Mouse (Mus musculus): ENCODE results near the gene Proser3. TPM values are rescaled to one million over a fixed set of nuclear protein-coding genes. Genes with fewer than 3 reads are reported as not detected.

Proser3 gene
- polyA plus RNA-seq (2015; fragmentation: Nextera tagmentation; extraction: Ambion mirVana), result 11.3 and 12.1 TPM in 2 replicates

GRCm38 (mm10) chr7:30552102-30553020, at the start of gene Proser3, which contains the start of gene Hspb6:
Proser3 (minus strand) TSS chr7:30552299.
Hspb6 (plus strand) TSS chr7:30552178.
- Histone ChIP-seq H3K9ac (peak within 1 kb of the TSS; percentile 69), H3K4me1 (peaks cover 17% of the 10 kb centered on the region), H3K36me3 (peaks cover 36% of the 10 kb centered on the region), H3K27ac (peak within 1 kb of the TSS; percentile 99), H3K4me3 (peak within 1 kb of the TSS; percentile 79), H3K4me2 (peak within 1 kb of the TSS; percentile 96), H3K27me3 (no peaks in the 10 kb centered on the region), H3K9me3 (no peaks in the 10 kb centered on the region)
- ATAC-seq (ENCODE audit: insufficient number of reproducible peaks, low FRiP score, low TSS enrichment, low read depth), result peak; percentile 94
- under 1% methylated on average over 44 of the region's 44 CpGs for WGBS

GRCm38 (mm10) chr7:30600651-30601050, 48.6 kb upstream of the Proser3 start:
- H3K9me3 ChIP-seq, result no peaks in the 10 kb centered on the region
- no peak overlapping the region for H3K4me3 ChIP-seq
- no peak for ATAC-seq (ENCODE audit: insufficient number of reproducible peaks, low FRiP score, low TSS enrichment, low read depth)
- no peaks in the 10 kb centered on the region for H3K27me3 ChIP-seq
- H3K4me2 ChIP-seq, result no peak overlapping the region
- H3K4me1 ChIP-seq, result no peaks in the 10 kb centered on the region
- H3K9ac ChIP-seq, result no peak overlapping the region
- WGBS, result 60% methylated on average over 7 of the region's 7 CpGs
- H3K36me3 ChIP-seq, result no peaks in the 10 kb centered on the region
- peak overlapping the region; percentile 27; the same call in 1 of the 2 replicates for H3K27ac ChIP-seq

- WGBS, result 2% methylated on average over 16 of the region's 16 CpGs
- Histone ChIP-seq H3K36me3 (no peaks in the 10 kb centered on the region), H3K9me3 (no peaks in the 10 kb centered on the region), H3K4me1 (no peaks in the 10 kb centered on the region), H3K9ac (no peak overlapping the region), H3K4me3 (no peak overlapping the region), H3K27ac (peak overlapping the region; percentile 27; the same call in 1 of the 2 replicates), H3K27me3 (0 out of 2 replicates have a peak, but pooled peaks cover 1% of the 10 kb centered on the region), H3K4me2 (no peak overlapping the region)
- peak; percentile 54; the same call in 1 of the 2 replicates for ATAC-seq (ENCODE audit: insufficient number of reproducible peaks, low FRiP score, low TSS enrichment, low read depth)
Observed at GRCm38 (mm10) chr7:30599933-30600353, 47.8 kb upstream of the Proser3 start.

GRCm38 (mm10) chr7:30598786-30599185, 46.7 kb upstream of the Proser3 start, which contains the start of gene Zbtb32:
Zbtb32 (minus strand) TSS chr7:30598909.
- H3K4me3 ChIP-seq, result no peak within 1 kb of the TSS
- no peaks in the 10 kb centered on the region for H3K36me3 ChIP-seq
- H3K9me3 ChIP-seq, result no peaks in the 10 kb centered on the region
- H3K9ac ChIP-seq, result no peak within 1 kb of the TSS
- ATAC-seq (ENCODE audit: insufficient number of reproducible peaks, low FRiP score, low TSS enrichment, low read depth), result no peak
- H3K4me1 ChIP-seq, result no peaks in the 10 kb centered on the region
- H3K4me2 ChIP-seq, result no peak within 1 kb of the TSS
- H3K27ac ChIP-seq, result no peak within 1 kb of the TSS
- 0 out of 2 replicates have a peak, but pooled peaks cover 7% of the 10 kb centered on the region for H3K27me3 ChIP-seq
- WGBS, result 89% methylated on average over 12 of the region's 12 CpGs

- Histone ChIP-seq H3K27ac (no peak overlapping the region), H3K4me1 (no peaks in the 10 kb centered on the region)
Observed at GRCm38 (mm10) chr7:30596811-30597210, 44.7 kb upstream of the Proser3 start.

GRCm38 (mm10) chr7:30596093-30596492, 44.0 kb upstream of the Proser3 start:
- Histone ChIP-seq H3K4me3 (no peak overlapping the region), H3K4me1 (no peaks in the 10 kb centered on the region), H3K4me2 (no peak overlapping the region), H3K9me3 (no peaks in the 10 kb centered on the region), H3K27ac (no peak overlapping the region), H3K9ac (no peak overlapping the region), H3K36me3 (no peaks in the 10 kb centered on the region), H3K27me3 (0 out of 2 replicates have a peak, but pooled peaks cover 7% of the 10 kb centered on the region)
- ATAC-seq (ENCODE audit: insufficient number of reproducible peaks, low FRiP score, low TSS enrichment, low read depth), result no peak
- WGBS, result 72% methylated on average over 5 of the region's 5 CpGs

More at GRCm38 (mm10) chr7:30596811-30597210, 44.7 kb upstream of the Proser3 start:
- Histone ChIP-seq H3K27me3 (0 out of 2 replicates have a peak, but pooled peaks cover 7% of the 10 kb centered on the region), H3K4me3 (no peak overlapping the region), H3K4me2 (no peak overlapping the region), H3K9me3 (no peaks in the 10 kb centered on the region), H3K36me3 (no peaks in the 10 kb centered on the region), H3K9ac (no peak overlapping the region)
- ATAC-seq (ENCODE audit: insufficient number of reproducible peaks, low FRiP score, low TSS enrichment, low read depth), result no peak
- WGBS, result 62% methylated on average over 5 of the region's 5 CpGs

- ATAC-seq (ENCODE audit: insufficient number of reproducible peaks, low FRiP score, low TSS enrichment, low read depth), result no peak
- Histone ChIP-seq H3K4me2 (no peak overlapping the region), H3K4me1 (peaks cover 10% of the 10 kb centered on the region), H3K36me3 (no peaks in the 10 kb centered on the region), H3K9me3 (no peaks in the 10 kb centered on the region), H3K4me3 (no peak overlapping the region), H3K27me3 (0 out of 2 replicates have a peak, but pooled peaks cover 7% of the 10 kb centered on the region), H3K9ac (no peak overlapping the region), H3K27ac (no peak overlapping the region)
- 56% methylated on average over 4 of the region's 4 CpGs for WGBS
Observed at GRCm38 (mm10) chr7:30594510-30595024, 42.5 kb upstream of the Proser3 start.

GRCm38 (mm10) chr7:30593579-30594509, 41.7 kb upstream of the Proser3 start:
- peaks cover 11% of the 10 kb centered on the region for H3K4me1 ChIP-seq
- no peak overlapping the region for H3K4me2 ChIP-seq
- no peaks in the 10 kb centered on the region for H3K36me3 ChIP-seq
- 0 out of 2 replicates have a peak, but pooled peaks cover 7% of the 10 kb centered on the region for H3K27me3 ChIP-seq
- 75% methylated on average over 10 of the region's 10 CpGs for WGBS
- H3K4me3 ChIP-seq, result no peak overlapping the region
- no peaks in the 10 kb centered on the region for H3K9me3 ChIP-seq
- ATAC-seq (ENCODE audit: insufficient number of reproducible peaks, low FRiP score, low TSS enrichment, low read depth), result no peak
- H3K27ac ChIP-seq, result no peak overlapping the region
- no peak overlapping the region for H3K9ac ChIP-seq

- H3K4me1 ChIP-seq, result peaks cover 11% of the 10 kb centered on the region
- no peaks in the 10 kb centered on the region for H3K9me3 ChIP-seq
- H3K27ac ChIP-seq, result no peak overlapping the region
- H3K4me2 ChIP-seq, result no peak overlapping the region
- ATAC-seq (ENCODE audit: insufficient number of reproducible peaks, low FRiP score, low TSS enrichment, low read depth), result no peak
- 37% methylated on average over 5 of the region's 5 CpGs for WGBS
- 0 out of 2 replicates have a peak, but pooled peaks cover 7% of the 10 kb centered on the region for H3K27me3 ChIP-seq
- H3K9ac ChIP-seq, result no peak overlapping the region
- no peak overlapping the region for H3K4me3 ChIP-seq
- H3K36me3 ChIP-seq, result no peaks in the 10 kb centered on the region
Observed at GRCm38 (mm10) chr7:30592772-30593423, 40.8 kb upstream of the Proser3 start.

- Histone ChIP-seq H3K27me3 (0 out of 2 replicates have a peak, but pooled peaks cover 7% of the 10 kb centered on the region), H3K4me2 (no peak overlapping the region), H3K36me3 (peaks cover 1% of the 10 kb centered on the region; the same call in 1 of the 2 replicates), H3K9me3 (no peaks in the 10 kb centered on the region), H3K9ac (0 out of 2 replicates have a peak overlapping the region, but pooled peaks have one; percentile 10), H3K4me3 (no peak overlapping the region), H3K27ac (no peak overlapping the region), H3K4me1 (peaks cover 22% of the 10 kb centered on the region)
- ATAC-seq (ENCODE audit: insufficient number of reproducible peaks, low FRiP score, low TSS enrichment, low read depth), result no peak
- 49% methylated on average over 4 of the region's 4 CpGs for WGBS
Observed at GRCm38 (mm10) chr7:30591605-30591951, 39.5 kb upstream of the Proser3 start.

All from limb, embryonic 15.5 days (tissue).